Mouse (Mus musculus) left cerebral cortex, adult 8-10 months (tissue): ENCODE measurements around the gene Rab6b. TPM values are rescaled to one million over a fixed set of nuclear protein-coding genes. Genes with fewer than 3 reads are reported as not detected.
A peak's percentile ranks its signal among the peaks of the same experiment; 100 is the strongest.
"Not testable (repeated sequence)": the region's sequence is repeated elsewhere in the genome, so short reads cannot be mapped to it uniquely, and the experiment has no call there.

ENCODE experiments used
- DNase-seq, 2 experiments: peaks; one replicate each; pipeline ENCODE4 v3.0.0; 2022; ENCODE audit warnings: low spot score in 2 of 2
- total RNA-seq, 4 experiments: library from RNA; stranded (reverse); gene quantifications; 2 replicates each; pipeline ENCODE4 v1.2.4; 2022

Gene Rab6b
- total RNA-seq, 4 experiments from 2014 or later: 503 to 577 (median 528) TPM

- DNase-seq: no peak
These were observed 29.7 kb downstream of the Rab6b start for GRCm38 (mm10) chr9:103141266-103141665.

- no peak for DNase-seq
These were observed 32.3 kb downstream of the Rab6b start for GRCm38 (mm10) chr9:103143881-103144280.

- DNase-seq: no peak
These were observed 33.8 kb downstream of the Rab6b start for GRCm38 (mm10) chr9:103145351-103145750.

GRCm38 (mm10) chr9:103146257-103146656, 34.7 kb downstream of the Rab6b start:
- no peak for DNase-seq

- DNase-seq: no peak
These were observed 35.1 kb downstream of the Rab6b start for GRCm38 (mm10) chr9:103146703-103147102.

- no peak for DNase-seq
These were observed 35.5 kb downstream of the Rab6b start for GRCm38 (mm10) chr9:103147103-103147502.

GRCm38 (mm10) chr9:103149074-103149799, 37.6 kb downstream of the Rab6b start:
- DNase-seq: no peak

- DNase-seq: no peak
These were observed 41.7 kb downstream of the Rab6b start for GRCm38 (mm10) chr9:103153286-103153685.

GRCm38 (mm10) chr9:103154568-103154967, 43.0 kb downstream of the Rab6b start:
- no peak for DNase-seq

GRCm38 (mm10) chr9:103155158-103155557, 43.6 kb downstream of the Rab6b start:
- not testable (repeated sequence) for DNase-seq

GRCm38 (mm10) chr9:103163806-103164205, 52.2 kb downstream of the Rab6b start:
- DNase-seq: no peak

GRCm38 (mm10) chr9:103168046-103168445, 56.5 kb downstream of the Rab6b start:
- no peak for DNase-seq

- DNase-seq: no peak
These were observed 57.2 kb downstream of the Rab6b start for GRCm38 (mm10) chr9:103168771-103169170.

GRCm38 (mm10) chr9:103174771-103175519, 63.4 kb downstream of the Rab6b start:
- DNase-seq: no peak

GRCm38 (mm10) chr9:103175692-103176091, 64.1 kb downstream of the Rab6b start:
- no peak for DNase-seq

- DNase-seq: no peak
These were observed 68.7 kb downstream of the Rab6b start for GRCm38 (mm10) chr9:103180303-103180702.

GRCm38 (mm10) chr9:103180807-103181565, 69.4 kb downstream of the Rab6b start:
- peak in 1 of 2 experiments; percentile 38 for DNase-seq

GRCm38 (mm10) chr9:103181886-103182285, 70.3 kb downstream of the Rab6b start:
- no peak for DNase-seq

GRCm38 (mm10) chr9:103184855-103185254, 73.3 kb downstream of the Rab6b start:
- DNase-seq: no peak

GRCm38 (mm10) chr9:103185946-103186345, 74.4 kb downstream of the Rab6b start:
- DNase-seq: no peak

GRCm38 (mm10) chr9:103186747-103187146, 75.2 kb downstream of the Rab6b start:
- no peak for DNase-seq

- DNase-seq: no peak
These were observed 76.8 kb downstream of the Rab6b start for GRCm38 (mm10) chr9:103188416-103188815.
